Mouse (Mus musculus): ENCODE results near the gene Gja1.

GRCm38 (mm10) chr10:56422518-56422917 lies 45.4 kb downstream of the Gja1 start:
- no peak for TF ChIP-seq CTCF (IDR thresholded peaks at IDR 0.05; ENCODE audit: low read depth)
- no peak for TF ChIP-seq EP300 (IDR thresholded peaks at IDR 0.05; ENCODE audit: low read depth)

Measured in liver, embryonic 14.5 days (tissue).